Mouse (Mus musculus): Measurements from ENCODE around the gene Psg25. TPM values are rescaled to one million over a fixed set of nuclear protein-coding genes. Genes with fewer than 3 reads are reported as not detected.

Gene Psg25
- polyA plus RNA-seq, 1 experiment: not detected

- Histone ChIP-seq H3K36me3 (ENCODE audit: control insufficient read depth, insufficient read depth, low read length) (no peaks in the 10 kb centered on the region), H3K4me3 (ENCODE audit: insufficient read depth, low read depth, low read length) (no peak overlapping the region), H3K27me3 (replicated peaks; ENCODE audit: control insufficient read depth, insufficient read depth, low read length) (no peaks in the 10 kb centered on the region), H3K4me1 (ENCODE audit: control insufficient read depth, insufficient read depth, low read length) (no peaks in the 10 kb centered on the region), H3K27ac (ENCODE audit: insufficient read depth, low read depth, low read length) (no peak overlapping the region)
- TF ChIP-seq CTCF (conservative IDR thresholded peaks at IDR 0.05; ENCODE audit: insufficient read depth, insufficient read length, low read depth, low read length) (no peak; the same call in 1 of the 2 replicates), POLR2A (IDR thresholded peaks at IDR 0.05; ENCODE audit: low read depth, low read length) (no peak)
- no peak for DNase-seq
- 29% methylated on average over 9 of the region's 9 CpGs for WGBS
Observed at GRCm38 (mm10) chr7:18511479-18511878, 20.6 kb downstream of the Psg25 start.

GRCm38 (mm10) chr7:18484077-18484476 lies 48.0 kb downstream of the Psg25 start, which contains the start of gene Psg26:
Psg26 (minus strand) TSS chr7:18484177.
- no peaks in the 10 kb centered on the region for H3K36me3 ChIP-seq (ENCODE audit: control insufficient read depth, insufficient read depth, low read length)
- no peak within 1 kb of the TSS for H3K4me3 ChIP-seq (ENCODE audit: insufficient read depth, low read depth, low read length)
- TF ChIP-seq CTCF (conservative IDR thresholded peaks at IDR 0.05; ENCODE audit: insufficient read depth, insufficient read length, low read depth, low read length): no peak
- no peak for TF ChIP-seq POLR2A (IDR thresholded peaks at IDR 0.05; ENCODE audit: low read depth, low read length)
- H3K4me1 ChIP-seq (ENCODE audit: control insufficient read depth, insufficient read depth, low read length): no peaks in the 10 kb centered on the region
- no peak within 1 kb of the TSS for H3K27ac ChIP-seq (ENCODE audit: insufficient read depth, low read depth, low read length)
- WGBS: 54% methylated on average over 1 of the region's 1 CpGs
- DNase-seq: no peak
- H3K27me3 ChIP-seq (replicated peaks; ENCODE audit: control insufficient read depth, insufficient read depth, low read length): no peaks in the 10 kb centered on the region

Other genes with a start within 250 kb of the Psg25 start
- gene Psg18, start 177.3 kb downstream of the Psg25 start, polyA plus RNA-seq (2012; rRNA removed): not detected in 2 replicates
- gene Psg28, start 100.2 kb downstream of the Psg25 start, polyA plus RNA-seq (2012; rRNA removed): not detected in 2 replicates
- gene Psg26, start 48.1 kb downstream of the Psg25 start, polyA plus RNA-seq (2012; rRNA removed): not detected in 2 replicates
- not detected in 2 replicates for gene Psg27, start 35.0 kb upstream of the Psg25 start, polyA plus RNA-seq (2012; rRNA removed)
- gene Psg23, start 84.2 kb upstream of the Psg25 start, polyA plus RNA-seq (2012; rRNA removed): not detected in 2 replicates
- not detected in 2 replicates for gene Psg21, start 124.5 kb upstream of the Psg25 start, polyA plus RNA-seq (2012; rRNA removed)
- gene Psg20, start 153.9 kb upstream of the Psg25 start, polyA plus RNA-seq (2012; rRNA removed): not detected in 2 replicates
- gene Psg22, start 185.8 kb upstream of the Psg25 start, polyA plus RNA-seq (2012; rRNA removed): 0.19 TPM in 1 of 2 replicates, not detected in the other

Measured in kidney, adult 2 months (tissue).